Mouse (Mus musculus) C2C12 (cell line): Measurements from ENCODE around the gene Als2cr12.

Experiments
- CTCF ChIP-seq: IDR thresholded peaks from one replicate; pipeline ENCODE4 v1.5.1; 2011; ENCODE audit not compliant: control insufficient read depth, insufficient read depth, insufficient read length
- FOSL1 ChIP-seq: IDR thresholded peaks from one replicate; pipeline ENCODE4 v1.8.0; 2011; ENCODE audit warnings: mild to moderate bottlenecking, low read length; ENCODE audit not compliant: poor library complexity, insufficient read depth, severe bottlenecking
- MAX ChIP-seq: IDR thresholded peaks from one replicate; pipeline ENCODE4 v1.6.1; 2011; ENCODE audit warnings: mild to moderate bottlenecking, control low read depth
- MYOG ChIP-seq: IDR thresholded peaks from one replicate; pipeline ENCODE4 v1.6.1; 2011; ENCODE audit not compliant: control insufficient read depth, insufficient read length; ENCODE audit errors: extremely low read depth

DNA sequence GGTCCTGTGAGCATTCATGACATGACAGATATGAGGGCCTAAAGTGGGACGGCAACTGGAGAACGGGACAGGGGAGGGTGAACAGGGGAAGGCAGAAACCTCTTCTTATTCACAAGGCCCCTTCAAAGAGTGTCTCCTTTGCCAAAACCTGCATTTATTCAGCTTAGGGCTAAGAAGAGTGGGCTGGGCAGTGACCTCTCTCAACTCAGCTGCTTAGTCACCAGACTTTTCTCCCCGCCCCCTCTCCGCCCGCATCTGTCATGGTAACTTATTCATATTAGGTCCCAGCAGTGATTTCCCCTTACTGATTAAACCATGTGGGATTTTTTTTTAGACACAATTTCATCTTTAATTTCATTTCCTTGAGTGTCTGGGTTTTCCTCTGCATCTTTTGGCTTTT is 30.0 kb upstream of the Als2cr12 start:
- no peak for TF ChIP-seq MYOG
- TF ChIP-seq CTCF = no peak
- TF ChIP-seq MAX = no peak
- TF ChIP-seq FOSL1 = no peak
